Mouse (Mus musculus) testis, adult 2 months (tissue): ENCODE data around the gene Gid8.

Experiments used
- CTCF ChIP-seq: fragments of 200-500 bp; IDR thresholded peaks from 2 replicates; pipeline ENCODE4 v1.5.1; 2012; ENCODE audit warnings: low read depth, mild to moderate bottlenecking, inconsistent platforms, low read length, moderate library complexity; ENCODE audit not compliant: control insufficient read depth, insufficient read depth, insufficient replicate concordance
- POLR2A ChIP-seq: fragments of 200-500 bp; IDR thresholded peaks from 2 replicates; pipeline ENCODE4 v1.6.1; 2012; ENCODE audit warnings: low read depth, mild to moderate bottlenecking, inconsistent platforms, low read length, moderate library complexity; ENCODE audit not compliant: control insufficient read depth

DNA sequence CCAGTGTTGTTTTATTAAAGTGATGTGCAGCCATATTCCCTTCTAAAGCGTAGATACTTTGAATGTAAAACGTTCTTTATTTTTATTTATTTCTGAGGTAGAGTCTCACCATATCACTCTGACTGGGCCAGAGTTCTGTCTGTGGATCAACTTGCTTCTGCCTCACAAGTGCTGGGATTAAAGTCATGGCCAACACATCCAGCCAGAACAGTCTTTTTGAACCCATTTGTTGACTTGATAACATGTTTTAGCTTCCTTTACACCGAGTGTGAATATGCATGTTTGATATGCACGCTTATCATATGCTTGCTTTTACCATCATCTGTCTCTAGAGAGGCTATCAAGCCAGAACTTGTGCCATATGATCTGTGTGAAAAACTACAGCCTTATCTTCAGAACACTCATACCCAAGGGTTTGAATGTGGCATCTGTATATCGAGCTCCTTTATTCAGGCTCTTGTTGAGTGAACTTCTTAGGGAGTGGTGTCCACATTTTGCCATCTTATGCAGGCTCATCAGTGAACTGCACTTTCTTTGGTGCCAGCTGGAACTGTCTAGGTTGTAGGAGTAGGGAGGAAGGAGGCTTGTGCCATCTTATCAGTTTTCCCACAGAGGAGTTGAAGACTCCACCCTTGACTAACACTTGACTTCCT lies 2.2 kb downstream of the Gid8 start:
- no peak for TF ChIP-seq POLR2A
- no peak for TF ChIP-seq CTCF
